Mouse (Mus musculus): Measurements from ENCODE around the gene Uckl1.

Uckl1 gene

DNA sequence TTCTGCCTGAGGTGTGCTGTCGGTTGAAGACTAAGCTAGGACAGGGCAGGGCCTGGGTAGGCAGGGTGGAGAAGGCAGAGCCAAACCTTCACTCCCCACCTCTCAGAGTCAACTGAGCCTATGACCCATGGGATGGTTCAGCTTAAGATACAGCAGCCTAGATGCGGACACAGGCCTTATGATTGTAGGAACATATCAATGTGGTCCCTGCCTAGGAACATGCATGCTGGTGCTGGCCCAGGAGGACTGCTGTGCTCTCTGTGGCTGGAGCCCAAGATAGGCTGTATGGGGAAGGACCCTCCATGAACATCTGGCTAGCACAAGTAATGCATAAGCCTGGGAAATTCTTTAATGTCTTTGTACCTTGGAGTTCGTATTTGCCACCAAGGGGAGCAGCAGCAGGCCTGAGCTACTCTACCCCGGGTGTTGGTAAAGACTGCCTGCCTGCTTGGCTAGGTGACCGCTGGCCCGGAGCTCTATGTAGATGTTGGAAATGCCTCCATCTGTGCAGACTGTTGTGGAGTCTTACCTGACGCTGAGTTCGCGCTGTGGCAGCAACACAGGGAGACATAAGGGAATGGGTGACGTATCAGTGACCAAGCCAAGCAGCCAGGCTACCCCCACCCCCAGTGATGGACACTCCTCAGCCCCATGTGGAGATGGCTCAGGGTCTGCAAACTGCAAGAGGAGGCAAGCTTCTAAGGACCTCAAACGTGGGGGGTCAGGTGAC lies 12.6 kb downstream of the Uckl1 start:
- peak in 1 of 2 experiments; percentile 29 for DNase-seq

DNA sequence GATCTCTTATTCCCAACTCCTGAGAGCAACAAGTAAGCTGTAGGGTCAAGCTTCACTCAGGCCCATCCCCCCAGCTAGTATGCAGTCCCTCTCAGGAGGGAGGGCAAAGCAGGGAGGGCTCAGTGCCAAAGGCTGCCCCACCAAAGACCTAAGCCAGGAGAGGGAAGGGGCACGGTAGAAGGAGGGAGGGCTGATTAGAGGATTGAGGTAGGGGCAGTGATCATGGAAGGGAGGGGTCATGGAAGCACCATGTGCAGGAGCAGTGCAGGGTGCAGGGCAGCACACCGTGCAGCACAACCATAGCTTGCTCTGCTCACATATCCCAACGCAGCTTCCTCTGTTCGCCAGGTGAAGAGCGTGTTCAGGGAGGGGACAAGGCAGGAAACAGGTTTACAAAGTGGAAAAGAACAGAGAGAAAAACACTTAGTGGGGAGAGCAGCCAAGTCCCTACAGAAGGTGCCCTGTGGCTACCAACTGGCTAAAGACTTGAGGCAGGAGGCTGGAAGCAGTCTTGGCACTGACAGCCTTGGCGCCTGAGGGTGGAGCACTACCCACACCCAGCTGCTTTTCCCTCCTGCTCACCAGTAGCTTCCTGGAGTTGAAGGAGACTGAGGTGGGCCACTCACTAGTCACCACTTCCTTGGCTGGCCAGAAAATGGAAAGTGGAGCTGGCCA lies 13.6 kb downstream of the Uckl1 start:
- DNase-seq = peak; percentile 73

DNA sequence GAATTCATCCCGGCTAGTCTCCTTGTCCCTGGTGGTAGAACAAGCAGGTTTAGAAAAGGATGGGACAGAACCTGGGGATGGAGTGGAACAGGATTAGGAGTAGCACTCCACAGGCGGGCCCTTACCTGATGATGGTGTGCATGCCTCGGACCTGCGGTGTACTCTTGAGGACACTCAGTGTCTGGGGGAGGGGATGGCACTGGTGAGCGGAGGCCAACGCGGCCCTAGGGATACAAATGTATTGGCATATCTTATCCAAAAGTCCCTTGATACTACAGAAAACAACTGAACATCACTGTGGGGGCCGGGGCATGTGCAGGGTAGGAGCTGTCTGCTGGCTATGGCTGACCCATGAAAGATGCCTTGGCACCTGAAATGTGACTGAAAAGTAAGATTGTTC lies 14.3 kb downstream of the Uckl1 start:
- DNase-seq = no peak

DNA sequence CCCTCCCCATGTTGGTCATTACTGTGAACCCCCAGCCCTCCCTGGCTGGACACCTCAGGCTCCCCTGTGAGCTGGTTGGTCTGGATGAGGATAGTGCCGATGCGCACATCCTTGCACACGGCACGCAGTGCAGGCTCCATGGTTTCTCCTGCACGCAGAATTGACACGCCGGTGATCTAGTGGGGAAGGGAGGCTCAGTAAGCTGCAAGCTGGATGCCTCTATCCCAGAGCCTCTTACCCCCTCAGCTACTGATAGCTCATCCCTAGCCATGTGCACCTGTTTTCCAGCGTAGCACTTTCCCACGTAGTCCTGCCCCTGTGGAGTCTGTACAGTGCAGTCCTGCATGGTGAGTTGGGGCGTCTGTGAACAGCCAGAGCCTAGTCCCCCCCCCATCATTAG lies 14.8 kb downstream of the Uckl1 start:
- DNase-seq = no peak

- no peak for DNase-seq
Measured at GRCm38 (mm10) chr2:181568272-181569008, 16.3 kb downstream of the Uckl1 start.

GRCm38 (mm10) chr2:181567338-181567737 lies 17.4 kb downstream of the Uckl1 start:
- DNase-seq = no peak

DNA sequence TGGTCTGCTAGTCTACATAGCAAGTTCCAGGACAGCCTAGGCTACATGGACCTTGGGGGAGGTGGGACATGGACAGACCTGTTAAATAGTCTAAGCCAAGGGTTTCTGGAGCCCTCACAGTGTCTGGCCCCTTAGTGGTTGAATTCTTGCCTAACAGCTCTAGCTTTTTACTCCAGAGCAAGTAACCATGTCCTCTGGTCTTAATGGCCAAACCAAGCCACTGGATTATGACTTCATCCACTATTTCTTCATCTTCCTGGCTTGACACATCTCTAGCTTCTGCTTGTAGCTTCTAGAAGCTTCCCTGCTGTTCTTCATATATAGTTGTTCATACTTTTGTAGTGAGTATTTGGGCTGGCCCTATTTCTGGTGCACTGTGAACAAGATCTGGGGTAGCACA lies 30.9 kb downstream of the Uckl1 start:
- no peak for DNase-seq

DNA sequence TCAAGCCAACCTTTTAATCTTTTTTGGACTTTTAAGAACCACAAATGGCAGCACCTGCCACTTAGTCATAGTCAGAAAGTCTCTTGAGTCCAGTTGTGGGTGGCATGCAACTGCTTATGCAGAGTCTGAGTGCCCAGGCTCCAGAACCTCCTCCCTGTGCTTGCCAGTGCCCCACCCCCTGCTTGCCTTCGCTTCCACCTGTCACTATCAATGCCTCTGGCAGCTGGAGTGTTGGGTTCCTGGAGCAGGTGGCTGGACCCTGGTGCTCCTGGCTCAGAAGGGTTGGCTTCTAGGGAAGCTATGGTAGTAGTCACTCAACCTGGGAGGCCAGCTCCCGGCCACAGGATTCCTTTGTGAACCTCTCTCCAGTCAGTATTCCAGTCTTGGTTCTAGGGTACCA lies 34.5 kb downstream of the Uckl1 start:
- no peak for DNase-seq

GRCm38 (mm10) chr2:181548682-181549081 lies 36.0 kb downstream of the Uckl1 start:
- no peak for DNase-seq

DNA sequence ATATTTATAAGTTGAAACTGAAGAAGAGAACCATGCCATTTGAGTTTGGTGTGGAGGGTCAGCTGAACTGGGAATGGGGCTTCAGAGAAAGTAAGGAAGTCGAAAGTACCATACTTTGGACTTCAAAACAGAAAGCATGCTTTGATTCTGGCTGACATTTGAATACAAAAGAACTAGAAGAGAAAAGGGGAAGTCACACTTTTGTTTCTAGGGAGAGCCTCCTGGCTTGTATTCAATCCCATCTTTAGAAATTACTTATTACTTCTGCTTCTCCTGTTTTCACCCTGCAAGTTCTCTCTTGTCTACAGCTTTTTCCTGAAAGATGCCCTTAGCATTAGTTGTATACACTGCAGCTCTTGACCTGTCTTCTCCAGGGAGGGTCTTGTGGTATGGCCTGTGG lies 36.5 kb downstream of the Uckl1 start:
- DNase-seq = no peak

DNA sequence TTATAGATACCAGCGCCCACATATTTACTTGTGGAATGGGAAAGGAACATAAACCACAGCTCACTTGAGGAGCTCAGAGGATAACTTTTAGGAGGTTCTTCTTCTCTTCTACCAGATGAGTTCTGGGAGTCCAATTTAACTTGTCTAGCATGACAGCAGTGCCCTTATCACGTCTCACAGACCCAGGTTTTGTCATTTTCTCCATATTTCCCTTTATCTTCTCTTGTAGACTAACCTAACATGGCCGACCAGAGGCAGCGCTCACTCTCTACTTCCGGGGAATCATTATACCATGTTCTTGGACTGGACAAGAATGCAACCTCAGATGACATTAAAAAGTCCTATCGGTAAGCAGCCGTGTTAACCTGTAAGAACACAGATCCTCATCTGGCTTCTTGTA lies 38.5 kb downstream of the Uckl1 start:
- no peak for DNase-seq

GRCm38 (mm10) chr2:181541761-181542380 lies 42.8 kb downstream of the Uckl1 start:
- DNase-seq = no peak

DNA sequence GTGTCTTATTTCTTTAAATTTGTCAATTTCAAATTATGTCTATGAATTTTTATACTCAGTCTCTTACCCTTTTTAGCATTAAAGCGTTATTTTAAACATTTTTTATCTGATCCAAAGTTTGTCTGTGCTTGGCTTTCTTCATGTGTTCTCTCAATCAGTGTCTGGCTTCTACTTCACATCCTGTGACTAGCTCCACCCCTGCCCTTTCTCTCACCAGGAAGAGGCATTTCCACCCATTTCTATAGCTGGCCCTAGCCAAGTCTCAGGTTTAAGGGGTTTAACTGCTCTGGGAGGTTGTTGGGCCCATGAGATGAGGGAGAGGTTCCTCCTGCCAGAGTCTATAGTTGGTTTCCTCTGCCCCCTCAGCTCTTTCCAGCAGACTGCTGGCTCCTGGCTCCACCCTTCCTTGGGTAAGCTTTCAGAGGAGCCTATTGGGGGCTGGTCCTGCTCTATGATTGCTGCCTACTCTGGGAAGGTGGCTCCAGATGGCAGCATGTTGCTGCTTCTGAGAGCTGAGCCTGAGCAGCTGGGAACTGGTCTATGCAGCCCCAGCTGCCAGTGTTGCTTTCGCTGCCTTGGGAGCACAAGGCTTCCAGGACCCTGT lies 47.1 kb downstream of the Uckl1 start:
- no peak for DNase-seq

- no peak for DNase-seq
Measured at GRCm38 (mm10) chr2:181536410-181536809, 48.3 kb downstream of the Uckl1 start.

DNA sequence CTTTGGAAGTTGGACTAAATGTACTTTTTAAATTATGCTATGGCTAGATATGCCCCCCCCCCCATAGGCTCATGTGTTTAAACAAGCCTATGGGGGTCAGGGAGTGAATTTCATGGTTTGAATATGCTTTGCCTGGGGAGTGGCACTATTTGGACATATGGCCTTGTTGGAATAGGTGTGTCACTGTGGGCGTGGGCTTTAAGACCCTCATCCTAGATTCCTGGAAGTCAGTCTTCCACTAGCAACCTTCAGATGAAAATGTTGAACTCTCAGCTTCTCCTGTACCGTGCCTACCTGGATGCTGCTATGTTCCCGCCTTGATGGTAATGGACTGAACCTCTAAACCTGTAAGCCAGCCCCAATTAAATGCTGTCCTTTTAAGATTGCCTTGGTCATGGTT lies 52.1 kb downstream of the Uckl1 start:
- no peak for DNase-seq

- no peak for DNase-seq
Measured at GRCm38 (mm10) chr2:181529076-181529475, 55.6 kb downstream of the Uckl1 start.

- DNase-seq = no peak
Measured at GRCm38 (mm10) chr2:181525526-181525925, 59.2 kb downstream of the Uckl1 start.

DNA sequence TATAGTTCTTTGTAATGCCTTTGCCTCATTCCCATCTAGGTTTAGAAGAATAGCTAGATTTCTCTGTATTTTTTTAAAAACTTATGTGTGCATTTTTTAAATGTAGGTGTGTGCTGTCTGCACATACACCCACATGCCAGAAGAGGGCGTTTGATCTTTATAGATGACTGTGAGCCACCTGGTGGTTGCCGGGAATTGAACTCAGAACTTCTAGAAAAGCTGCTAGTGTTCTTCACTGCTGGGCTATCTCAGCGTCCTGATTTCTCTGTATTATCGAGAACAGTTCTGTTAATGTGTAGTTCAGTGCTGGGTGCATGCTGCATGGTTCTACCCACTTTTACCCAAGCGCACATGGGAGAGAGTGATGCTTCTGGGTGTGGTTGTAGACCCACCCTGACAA lies 61.9 kb downstream of the Uckl1 start:
- peak; percentile 23 to 25 for DNase-seq

- DNase-seq = no peak
Measured at GRCm38 (mm10) chr2:181521491-181521890, 63.2 kb downstream of the Uckl1 start.

DNA sequence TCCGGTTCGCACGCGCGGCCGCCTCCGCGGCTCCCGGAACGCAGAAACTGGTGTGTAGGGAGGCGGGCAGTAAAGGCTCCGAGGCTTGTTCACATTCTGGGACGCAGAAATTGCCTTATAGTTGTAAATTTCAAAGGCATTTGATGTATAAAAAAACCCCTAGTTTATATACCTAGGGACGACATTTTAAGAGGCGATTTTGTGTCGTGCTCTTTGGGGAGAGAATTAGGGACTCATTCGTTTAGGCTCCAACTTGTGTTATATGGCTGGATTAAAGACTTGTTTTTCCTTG lies 63.8 kb downstream of the Uckl1 start:
- no peak for DNase-seq

DNA sequence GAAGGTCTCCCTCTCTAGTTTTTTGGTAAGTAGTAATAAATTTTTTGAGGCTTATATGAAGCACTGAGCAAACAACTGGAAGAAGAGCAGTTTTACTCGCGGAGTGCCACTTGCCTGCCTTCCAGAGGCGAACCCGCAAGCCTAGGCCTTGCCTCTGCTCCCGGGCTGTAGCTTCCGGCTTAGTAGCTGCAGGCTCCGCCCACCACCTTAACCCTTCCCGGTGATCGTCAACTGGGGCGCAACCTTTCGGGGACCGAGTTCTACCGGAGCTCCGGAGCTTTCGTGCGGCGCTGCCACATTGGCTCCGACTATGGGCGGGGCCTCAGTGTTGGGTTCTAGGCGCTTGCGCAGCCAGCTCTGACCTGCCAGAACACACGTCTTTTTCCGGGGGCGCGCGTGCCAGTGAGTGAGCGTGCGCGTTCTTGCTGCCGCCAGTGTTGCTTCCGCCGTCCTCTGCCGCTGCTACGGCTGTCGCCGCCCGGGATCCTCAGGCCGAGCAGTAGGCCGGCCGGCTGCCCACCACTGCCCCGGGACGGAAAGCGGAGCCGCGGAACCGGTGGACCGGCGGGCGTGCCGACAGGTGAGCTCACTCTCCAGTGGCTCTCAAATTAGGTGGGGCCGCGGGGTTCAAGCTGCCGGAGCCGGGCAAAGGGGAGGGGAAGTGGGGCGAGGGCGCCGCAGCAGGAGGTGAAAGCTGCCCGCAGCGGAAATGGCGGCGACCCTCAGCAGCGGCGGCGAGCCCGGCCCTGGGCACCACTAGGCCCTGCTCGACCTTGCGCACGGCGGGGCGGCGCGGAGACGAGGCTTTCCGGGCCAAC lies 64.4 kb downstream of the Uckl1 start, which contains the start of gene Dnajc5:
Gene Dnajc5, plus strand, starts transcription at position 368 of the 818 bp plus-strand sequence.
- DNase-seq = peak; percentile 97

- no peak for DNase-seq
Measured at GRCm38 (mm10) chr2:181519201-181519600, 65.5 kb downstream of the Uckl1 start.

Data from cerebellum, postnatal 36 days (tissue).